Mouse (Mus musculus): ENCODE data around the gene Yipf7.

GRCm38 (mm10) chr5:69556628-69557403 is 14.4 kb upstream of the Yipf7 start, which contains the start of gene Guf1:
- 0 out of 2 replicates have a peak, but pooled peaks have one; percentile 12 for TF ChIP-seq CTCF (conservative IDR thresholded peaks at IDR 0.05; ENCODE audit: insufficient read depth, insufficient read length, low read depth, low read length)
- peak; percentile 83 for TF ChIP-seq POLR2A (IDR thresholded peaks at IDR 0.05; ENCODE audit: low read depth, low read length)
